Mouse (Mus musculus) frontal cortex, postnatal 25 days (tissue): ENCODE results near the gene Ppp1r1b.
"Not testable (repeated sequence)": the region's sequence is repeated elsewhere in the genome, so short reads cannot be mapped to it uniquely, and the experiment has no call there.

Experiments used
- DNase-seq, 2 experiments: peaks; one replicate each; pipeline ENCODE4 v3.0.0; 2022; ENCODE audit warnings: low spot score in 2 of 2

Ppp1r1b gene

GRCm38 (mm10) chr11:98372406-98372805 lies 24.2 kb downstream of the Ppp1r1b start:
- peak in 1 of 2 experiments; percentile 62 for DNase-seq

DNA sequence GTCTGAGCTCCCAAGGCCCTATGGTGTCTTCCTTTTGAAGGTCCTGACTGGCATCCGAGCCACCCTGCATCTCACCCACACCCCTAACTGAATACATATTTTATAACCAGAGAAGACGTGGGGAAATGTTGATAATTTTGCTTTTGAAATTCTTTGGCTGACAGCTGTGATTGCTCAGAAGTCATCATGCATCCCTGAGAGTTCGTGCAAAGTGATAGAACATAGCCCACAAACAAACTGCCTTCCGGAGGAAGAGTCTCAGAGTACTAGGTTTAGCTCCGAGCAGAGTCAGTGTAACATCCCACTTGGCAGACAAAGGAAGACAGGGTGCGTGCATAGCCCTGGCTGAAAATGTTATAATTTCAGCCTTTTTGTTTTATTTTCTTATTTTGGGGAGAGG lies 25.0 kb downstream of the Ppp1r1b start:
- DNase-seq: no peak

GRCm38 (mm10) chr11:98374266-98374665 lies 26.1 kb downstream of the Ppp1r1b start:
- DNase-seq: no peak

DNA sequence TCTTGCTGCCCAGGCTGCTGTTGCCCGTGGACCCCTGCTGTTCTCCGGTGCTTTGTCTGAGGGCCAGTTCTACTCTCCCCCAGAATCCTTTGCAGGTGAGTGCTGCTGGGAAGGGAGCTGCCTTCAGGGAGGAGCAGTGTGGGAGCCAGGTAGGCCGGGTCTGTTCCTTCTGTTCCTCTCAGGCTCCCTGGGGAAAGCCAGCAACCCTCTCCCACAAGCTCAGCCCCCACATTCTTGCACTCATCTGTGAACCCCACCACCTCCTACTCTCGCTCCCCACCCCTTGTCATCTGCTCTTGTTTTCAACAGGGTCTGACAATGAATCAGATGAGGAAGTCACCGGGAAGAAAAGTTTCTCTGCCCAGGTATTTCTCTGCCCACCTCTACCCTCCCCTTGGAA lies 28.6 kb downstream of the Ppp1r1b start:
- no peak for DNase-seq

- DNase-seq: no peak
These were observed 29.6 kb downstream of the Ppp1r1b start for GRCm38 (mm10) chr11:98377787-98378186.

- no peak for DNase-seq
These were observed 31.2 kb downstream of the Ppp1r1b start for GRCm38 (mm10) chr11:98379379-98379778.

DNA sequence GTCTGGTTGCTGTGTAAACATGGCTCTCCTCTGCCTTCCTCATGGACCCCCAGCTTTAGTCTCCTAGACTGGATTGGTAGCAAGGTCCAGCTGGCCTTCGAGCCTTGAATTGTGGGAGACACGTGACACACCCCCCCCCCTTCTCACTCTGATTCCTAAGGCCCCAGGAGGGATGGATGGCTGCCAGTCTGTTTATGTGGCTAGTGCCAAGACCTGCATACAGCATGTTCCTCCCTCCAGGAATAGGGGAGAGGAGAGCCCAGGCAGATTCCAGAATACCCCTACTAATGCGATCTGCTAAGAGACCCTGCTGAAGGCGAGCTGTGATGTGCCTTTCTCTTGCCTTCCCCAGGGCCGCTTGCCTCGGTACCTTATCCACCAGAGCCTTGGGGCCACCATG lies 31.9 kb downstream of the Ppp1r1b start:
- DNase-seq: no peak

DNA sequence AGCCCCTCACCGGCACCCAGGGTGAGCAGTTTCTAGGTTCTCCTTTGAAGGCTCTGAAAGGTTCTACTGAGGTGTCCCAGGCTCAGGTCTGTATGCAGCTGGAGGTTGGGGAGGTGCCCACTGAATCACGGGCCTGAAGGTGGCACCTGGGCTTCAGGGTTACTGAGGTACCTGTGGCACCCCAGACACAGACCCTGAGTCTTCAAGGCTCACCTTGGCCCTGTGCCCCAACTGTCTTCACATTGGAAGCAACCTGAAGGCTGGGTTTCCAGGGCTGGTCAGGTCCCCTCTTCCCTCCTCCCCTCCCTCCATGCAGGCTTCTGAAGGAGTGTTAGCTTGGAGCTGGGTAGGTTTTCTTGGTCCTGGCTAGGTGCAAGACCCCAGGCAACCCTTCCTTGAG lies 33.4 kb downstream of the Ppp1r1b start:
- DNase-seq: no peak

- DNase-seq: not testable (repeated sequence)
These were observed 34.2 kb downstream of the Ppp1r1b start for GRCm38 (mm10) chr11:98382405-98382804.

DNA sequence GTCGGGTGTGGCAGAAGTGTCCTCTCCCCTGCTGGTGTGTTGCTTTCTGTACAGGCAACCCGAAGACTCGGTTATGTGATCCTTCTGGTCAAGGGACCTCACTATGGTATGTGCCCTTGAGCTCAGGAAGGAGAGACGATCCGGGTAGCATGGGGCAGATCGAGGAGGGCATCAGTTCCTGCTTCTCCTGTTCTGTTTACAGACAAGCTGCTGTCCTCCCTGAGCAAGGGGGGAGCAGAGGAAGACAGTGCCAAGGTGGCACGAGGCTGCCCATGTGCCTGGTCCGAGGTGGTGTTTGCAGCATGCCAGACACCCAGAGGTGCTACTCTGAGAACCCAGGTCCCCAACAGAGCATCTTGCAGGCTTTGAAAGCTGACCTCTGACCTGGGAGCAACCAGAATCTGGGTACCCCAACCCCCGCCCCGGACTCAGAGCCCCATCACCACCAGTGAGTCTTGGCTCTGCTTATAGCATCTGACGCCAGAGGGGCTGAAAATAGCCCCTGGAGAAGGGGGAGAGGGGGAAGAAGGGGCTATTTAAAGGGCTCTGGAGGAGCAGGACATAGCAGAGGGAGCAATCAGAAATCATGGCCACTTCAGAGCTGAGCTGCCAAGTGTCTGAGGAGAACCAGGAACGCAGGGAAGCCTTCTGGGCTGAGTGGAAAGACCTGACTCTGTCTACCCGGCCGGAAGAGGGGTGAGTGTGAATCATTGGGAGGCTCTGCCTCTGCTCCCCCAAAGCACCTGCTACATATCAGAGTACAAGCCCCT lies 35.2 kb downstream of the Ppp1r1b start, which contains the start of gene Tcap:
Gene Tcap (plus strand): TSS at position 551 of the 770 bp plus-strand sequence.
- no peak for DNase-seq

DNA sequence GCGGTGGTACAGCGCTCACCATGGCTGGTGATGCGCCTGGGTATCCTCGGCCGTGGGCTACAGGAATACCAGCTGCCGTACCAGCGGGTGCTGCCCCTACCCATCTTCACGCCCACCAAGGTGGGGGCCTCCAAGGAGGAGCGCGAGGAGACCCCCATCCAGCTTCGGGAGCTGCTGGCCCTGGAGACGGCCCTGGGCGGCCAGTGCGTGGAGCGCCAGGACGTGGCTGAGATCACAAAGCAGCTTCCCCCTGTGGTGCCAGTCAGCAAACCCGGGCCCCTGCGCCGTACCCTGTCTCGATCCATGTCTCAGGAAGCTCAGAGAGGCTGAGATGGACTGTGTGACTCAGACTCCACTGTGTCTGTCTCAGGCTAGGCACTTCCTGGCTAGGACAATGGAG lies 36.0 kb downstream of the Ppp1r1b start:
- no peak for DNase-seq

- DNase-seq: no peak
These were observed 36.8 kb downstream of the Ppp1r1b start for GRCm38 (mm10) chr11:98384721-98385637.

GRCm38 (mm10) chr11:98385638-98386585 lies 37.7 kb downstream of the Ppp1r1b start, which contains the start of gene Pnmt:
Gene Pnmt (plus strand): TSS chr11:98386450.
- no peak for DNase-seq

DNA sequence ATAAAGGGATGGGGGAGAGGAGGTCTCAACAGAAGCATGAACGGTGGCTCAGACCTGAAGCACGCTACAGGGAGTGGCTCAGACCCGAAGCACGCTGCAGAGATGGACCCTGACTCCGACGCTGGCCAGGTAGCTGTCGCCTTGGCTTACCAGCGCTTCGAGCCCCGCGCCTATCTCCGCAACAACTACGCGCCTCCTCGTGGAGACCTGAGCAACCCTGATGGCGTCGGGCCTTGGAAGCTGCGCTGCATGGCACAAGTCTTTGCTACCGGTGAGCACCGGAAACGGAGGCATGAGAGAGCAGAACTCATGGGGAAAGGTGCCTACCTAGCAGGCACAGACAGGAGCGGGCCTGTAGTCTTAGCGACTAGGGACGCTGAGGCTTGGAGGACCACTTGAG lies 38.4 kb downstream of the Ppp1r1b start:
- no peak for DNase-seq

GRCm38 (mm10) chr11:98387056-98387577 lies 38.9 kb downstream of the Ppp1r1b start:
- DNase-seq: no peak

DNA sequence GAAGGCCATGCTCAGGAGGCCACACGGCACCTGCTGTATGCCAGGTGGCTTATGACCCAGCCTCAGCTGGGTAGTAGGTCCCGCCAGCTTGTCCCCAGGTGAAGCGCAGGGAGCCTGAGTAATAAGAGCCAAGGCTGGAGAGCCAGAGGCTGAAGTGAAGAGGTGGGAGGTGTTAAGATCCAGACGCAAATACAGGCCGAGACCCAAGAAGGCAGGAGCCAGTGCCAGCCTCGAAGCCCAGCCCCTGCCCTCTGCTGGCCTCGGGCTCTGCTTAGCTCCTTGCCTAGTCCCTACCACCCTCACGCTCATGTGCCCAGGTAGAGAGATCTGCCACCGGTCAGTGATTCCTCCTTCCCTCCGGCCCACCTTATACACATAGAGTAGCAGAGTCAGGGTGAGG lies 40.1 kb downstream of the Ppp1r1b start:
- no peak for DNase-seq

- peak; percentile 50 to 66 for DNase-seq
These were observed 41.1 kb downstream of the Ppp1r1b start for GRCm38 (mm10) chr11:98389221-98389780.

DNA sequence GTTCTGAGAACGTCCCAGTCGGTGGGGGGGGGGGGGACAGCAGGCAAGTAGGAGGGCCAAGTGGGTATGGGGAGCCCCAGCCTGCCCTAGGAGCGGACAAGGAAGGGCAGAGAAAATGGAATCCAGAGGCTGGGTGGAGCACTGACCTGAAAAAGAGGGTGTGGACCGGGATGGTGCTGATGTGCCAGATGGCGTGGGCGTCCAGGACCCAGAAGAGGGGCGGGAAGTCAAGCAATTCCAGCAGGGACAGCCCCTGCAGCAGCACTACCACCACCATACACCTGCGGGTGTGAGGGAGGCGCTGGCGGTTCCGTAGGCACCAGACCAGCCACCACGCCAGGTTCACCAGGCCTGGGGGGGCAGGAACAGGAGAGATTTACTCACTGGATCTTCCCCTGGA lies 41.9 kb downstream of the Ppp1r1b start:
- DNase-seq: no peak

DNA sequence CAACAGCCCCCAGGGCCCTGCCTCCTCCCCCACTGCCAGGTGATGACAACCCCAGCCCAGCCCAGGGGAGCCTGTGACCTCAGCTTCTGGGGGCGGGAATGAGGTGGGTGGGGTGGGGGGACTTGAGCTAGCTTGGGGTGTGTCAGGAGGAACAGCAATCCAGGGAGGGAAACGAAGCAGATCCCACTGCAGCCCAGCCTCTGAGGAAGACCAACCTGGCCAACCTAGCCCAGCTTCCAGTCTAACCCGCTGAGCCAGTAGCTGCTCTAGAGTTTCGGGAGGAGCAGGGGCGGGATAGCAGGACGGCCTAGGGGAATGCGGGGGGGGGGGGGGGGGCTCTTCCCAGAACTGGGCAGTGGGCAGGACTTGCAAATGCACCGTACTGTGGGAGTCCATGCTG lies 43.8 kb downstream of the Ppp1r1b start:
- no peak for DNase-seq

- no peak for DNase-seq
These were observed 44.4 kb downstream of the Ppp1r1b start for GRCm38 (mm10) chr11:98392645-98393044.

DNA sequence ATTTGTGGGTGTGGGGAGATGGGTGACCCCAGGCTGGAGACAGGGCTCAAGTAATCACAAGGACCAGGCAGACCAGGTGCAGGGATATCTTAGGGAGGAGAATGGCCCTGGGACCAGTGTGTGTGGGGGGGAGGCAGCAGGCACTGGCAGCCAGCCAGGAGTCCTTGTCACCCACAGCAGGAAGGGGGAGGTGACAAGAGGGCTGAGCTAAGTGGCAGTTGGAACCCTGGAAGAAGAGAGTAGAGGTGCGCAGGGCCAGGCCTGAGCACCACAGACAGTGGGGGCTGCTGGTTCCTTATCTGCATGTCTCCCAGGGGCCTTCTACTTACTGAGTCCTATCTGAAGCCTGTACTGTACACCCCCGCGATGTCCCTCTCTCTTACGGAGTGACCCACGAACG lies 45.1 kb downstream of the Ppp1r1b start:
- DNase-seq: no peak
